Mouse (Mus musculus) forebrain, embryonic 11.5 days (tissue): Measurements from ENCODE around the gene Ccdc78. TPM values are rescaled to one million over a fixed set of nuclear protein-coding genes. Genes with fewer than 3 reads are reported as not detected.
A peak's percentile ranks its signal among the peaks of the same experiment; 100 is the strongest.

Experiments
- ATAC-seq: fragments of 200-750 bp; cut with Nextera tagmentation; replicated peaks from 2 replicates; pipeline ENCODE4 v1.8.0; 2017; ENCODE audit warnings: moderate TSS enrichment; ENCODE audit not compliant: low FRiP score
- DNase-seq: peaks from one replicate; pipeline ENCODE4 v3.0.0-alpha.2; 2017; ENCODE audit warnings: low spot score
- H3K27ac ChIP-seq: fragments of 300-500 bp; sonication (generic); 2 replicates; pipeline ENCODE4 v1.5.1; 2014; ENCODE audit warnings: low read depth, low read length
- H3K27me3 ChIP-seq: fragments of 300-500 bp; sonication (generic); 2 replicates; pipeline ENCODE4 v1.6.1; 2014; ENCODE audit warnings: mild to moderate bottlenecking, low read length, mixed read lengths; ENCODE audit not compliant: control insufficient read depth, insufficient read depth
- H3K36me3 ChIP-seq: fragments of 300-500 bp; sonication (generic); 2 replicates; pipeline ENCODE4 v1.6.1; 2014; ENCODE audit warnings: mild to moderate bottlenecking, low read length, moderate library complexity, mixed read lengths; ENCODE audit not compliant: control insufficient read depth, insufficient read depth
- H3K4me1 ChIP-seq: fragments of 300-500 bp; sonication (generic); replicated peaks from 2 replicates; pipeline ENCODE4 v1.6.1; 2014; ENCODE audit warnings: low read length, mixed read lengths; ENCODE audit not compliant: control insufficient read depth, insufficient read depth
- H3K4me2 ChIP-seq: fragments of 300-500 bp; sonication (generic); 2 replicates; pipeline ENCODE4 v1.6.1; 2014; ENCODE audit warnings: low read depth, mild to moderate bottlenecking, low read length, moderate library complexity, mixed read lengths; ENCODE audit not compliant: severe bottlenecking
- H3K4me3 ChIP-seq: fragments of 300-500 bp; sonication (generic); 2 replicates; pipeline ENCODE4 v1.5.1; 2014; ENCODE audit warnings: low read depth, low read length
- H3K9ac ChIP-seq: fragments of 300-500 bp; sonication (generic); 2 replicates; pipeline ENCODE4 v1.6.1; 2014; ENCODE audit warnings: low read length
- H3K9me3 ChIP-seq: fragments of 300-500 bp; sonication (generic); 2 replicates; pipeline ENCODE4 v1.6.1; 2016; ENCODE audit warnings: low read length, mixed read lengths; ENCODE audit not compliant: control insufficient read depth
- WGBS: fragments of 180-500 bp; shearing (Covaris S2); extraction: QIAGEN DNeasy Blood & Tissue Kit; methylation state at CpG from one replicate; pipeline ENCODE4 v1.1.7; 2014; 5-methylcytosine and 5-hydroxymethylcytosine counted together
- microRNA-seq: library from miRNA; unstranded; fragments of <30 nt; microRNA quantifications from one replicate; pipeline ENCODE4, GENCODE M21; 2016; ENCODE audit not compliant: insufficient number of aligned reads
- polyA plus RNA-seq: library from polyadenylated mRNA; unstranded; fragments of >200 nt; fragmentation: Nextera tagmentation; extraction: Ambion mirVana; gene quantifications from 2 replicates; pipeline ENCODE4 v1.2.1, GENCODE M21; 2014

Ccdc78 gene
- polyA plus RNA-seq, 1 experiment from 2014 or later, result 0.47 TPM

DNA sequence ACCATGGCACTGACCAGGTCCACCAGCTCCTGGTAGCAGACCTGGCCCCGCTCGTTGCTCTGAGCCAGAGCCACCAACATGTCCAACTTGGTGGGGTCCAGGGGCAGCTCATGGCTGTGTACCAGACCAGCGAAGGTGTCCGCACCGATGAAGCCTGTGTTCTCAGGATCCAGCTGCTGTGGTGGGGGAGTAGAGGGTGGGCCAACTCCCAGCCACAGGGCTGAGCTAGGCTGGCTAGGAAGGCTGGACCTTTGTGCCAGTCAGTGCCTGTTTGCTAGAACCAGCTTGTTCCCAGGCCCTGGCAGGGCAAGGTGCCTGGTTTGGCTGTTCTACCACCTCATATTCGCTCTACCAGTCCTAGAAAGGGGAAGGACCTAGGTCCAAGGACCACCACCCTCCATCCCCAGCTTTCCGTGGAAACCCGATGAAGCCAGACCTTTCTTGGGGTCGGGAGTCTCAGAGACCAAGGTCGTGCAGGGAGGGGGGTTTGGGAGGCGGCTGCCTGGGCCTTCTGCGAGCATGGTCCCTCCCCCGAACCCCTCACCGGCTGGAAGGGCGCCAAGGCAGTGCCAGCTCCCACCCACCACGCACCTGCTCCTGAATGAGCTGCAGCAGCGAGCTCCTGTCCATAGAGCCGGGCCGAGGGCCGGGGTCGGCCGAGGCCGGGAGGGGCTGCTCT lies 50.2 kb downstream of the Ccdc78 start:
- WGBS, result 23% methylated on average over 23 of the region's 23 CpGs
- Histone ChIP-seq H3K4me1 (peaks cover 33% of the 10 kb centered on the region), H3K27ac (peak overlapping the region; percentile 50), H3K4me3 (peak overlapping the region; percentile 30), H3K36me3 (peaks cover 11% of the 10 kb centered on the region), H3K9ac (peak overlapping the region; percentile 58), H3K27me3 (no peaks in the 10 kb centered on the region), H3K9me3 (no peaks in the 10 kb centered on the region), H3K4me2 (peak overlapping the region; percentile 79)
- ATAC-seq (no peak), DNase-seq (peak; percentile 63)

DNA sequence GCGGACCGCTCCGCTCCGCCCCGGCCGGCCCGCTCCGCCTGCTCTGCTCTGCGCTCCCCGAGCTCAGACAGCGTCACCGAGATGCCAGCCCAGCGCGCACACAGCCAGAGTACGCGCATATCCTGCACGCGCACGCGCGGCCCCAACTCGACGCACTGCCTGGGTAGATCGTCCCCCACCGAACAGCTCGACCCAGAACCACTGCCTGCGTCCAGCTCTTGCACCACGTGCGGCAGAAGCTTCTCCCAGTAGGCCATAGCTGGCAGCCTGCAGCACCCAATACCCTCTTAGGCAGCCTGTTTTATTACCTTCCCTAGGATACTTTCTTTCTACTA lies 50.7 kb downstream of the Ccdc78 start, which contains the start of gene Rhbdl1:
Gene Rhbdl1 (minus strand): TSS at position 220 of the 335 bp plus-strand sequence.
- ATAC-seq, result peak; percentile 16; the same call in 1 of the 2 replicates
- WGBS, result 2% methylated on average over 29 of the region's 29 CpGs
- peak within 1 kb of the TSS; percentile 50 for H3K27ac ChIP-seq
- H3K9me3 ChIP-seq, result no peaks in the 10 kb centered on the region
- H3K9ac ChIP-seq, result peak within 1 kb of the TSS; percentile 58
- peak within 1 kb of the TSS; percentile 79 for H3K4me2 ChIP-seq
- H3K36me3 ChIP-seq, result peaks cover 15% of the 10 kb centered on the region
- no peaks in the 10 kb centered on the region for H3K27me3 ChIP-seq
- DNase-seq, result peak; percentile 81
- peak within 1 kb of the TSS; percentile 30 for H3K4me3 ChIP-seq
- H3K4me1 ChIP-seq, result peaks cover 28% of the 10 kb centered on the region

DNA sequence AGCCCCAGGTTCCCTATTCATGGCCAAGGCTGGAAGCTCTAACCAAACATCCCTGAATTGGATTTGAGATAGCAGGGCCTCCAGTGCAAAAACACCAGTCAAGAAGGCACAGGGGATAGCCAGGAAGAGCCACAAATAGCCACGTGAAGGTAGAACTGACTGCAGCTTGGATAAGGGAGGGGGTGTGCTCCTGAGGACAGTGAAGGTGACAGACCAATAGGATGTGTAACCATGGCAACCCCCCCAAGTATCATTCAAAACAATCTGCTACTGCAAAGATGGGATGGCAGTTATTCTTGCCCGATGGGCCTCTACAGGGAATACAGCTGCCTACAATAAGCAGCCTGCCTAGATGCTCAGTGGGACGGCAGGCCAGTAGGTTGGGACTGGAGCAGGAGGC lies 51.2 kb downstream of the Ccdc78 start:
- peaks cover 28% of the 10 kb centered on the region for H3K4me1 ChIP-seq
- peak overlapping the region; percentile 79; the same call in 1 of the 2 replicates for H3K4me2 ChIP-seq
- ATAC-seq, result no peak
- no peak for DNase-seq
- H3K36me3 ChIP-seq, result peaks cover 19% of the 10 kb centered on the region
- H3K9ac ChIP-seq, result peak overlapping the region; percentile 58
- no peak overlapping the region for H3K4me3 ChIP-seq
- H3K27me3 ChIP-seq, result no peaks in the 10 kb centered on the region
- no peaks in the 10 kb centered on the region for H3K9me3 ChIP-seq
- H3K27ac ChIP-seq, result peak overlapping the region; percentile 50; the same call in 1 of the 2 replicates
- 57% methylated on average over 3 of the region's 3 CpGs for WGBS

DNA sequence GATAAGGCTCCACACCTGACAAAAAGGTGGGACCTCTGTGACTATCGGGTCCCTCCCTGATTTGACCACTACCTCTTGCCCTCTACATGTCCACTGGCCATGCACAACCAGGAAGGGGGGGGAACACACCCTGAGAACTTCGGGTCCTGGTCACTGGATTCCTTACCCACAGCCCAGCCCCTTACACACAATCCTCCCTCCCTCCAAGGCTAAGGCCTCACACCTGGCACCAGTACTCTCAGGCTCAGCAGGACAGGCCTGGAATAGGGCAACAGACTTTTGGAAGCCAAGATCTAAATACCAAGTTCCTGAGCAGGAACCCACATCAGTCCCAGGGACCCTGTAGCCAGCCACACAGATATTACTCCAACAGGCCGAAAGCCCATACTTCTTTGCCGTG lies 52.5 kb downstream of the Ccdc78 start:
- 95% methylated on average over 4 of the region's 4 CpGs for WGBS
- no peak overlapping the region for H3K4me3 ChIP-seq
- H3K27ac ChIP-seq, result no peak overlapping the region
- H3K4me1 ChIP-seq, result peaks cover 31% of the 10 kb centered on the region
- no peaks in the 10 kb centered on the region for H3K9me3 ChIP-seq
- no peaks in the 10 kb centered on the region for H3K27me3 ChIP-seq
- H3K4me2 ChIP-seq, result no peak overlapping the region
- no peak for DNase-seq
- no peak overlapping the region for H3K9ac ChIP-seq
- peaks cover 19% of the 10 kb centered on the region for H3K36me3 ChIP-seq
- ATAC-seq, result no peak

DNA sequence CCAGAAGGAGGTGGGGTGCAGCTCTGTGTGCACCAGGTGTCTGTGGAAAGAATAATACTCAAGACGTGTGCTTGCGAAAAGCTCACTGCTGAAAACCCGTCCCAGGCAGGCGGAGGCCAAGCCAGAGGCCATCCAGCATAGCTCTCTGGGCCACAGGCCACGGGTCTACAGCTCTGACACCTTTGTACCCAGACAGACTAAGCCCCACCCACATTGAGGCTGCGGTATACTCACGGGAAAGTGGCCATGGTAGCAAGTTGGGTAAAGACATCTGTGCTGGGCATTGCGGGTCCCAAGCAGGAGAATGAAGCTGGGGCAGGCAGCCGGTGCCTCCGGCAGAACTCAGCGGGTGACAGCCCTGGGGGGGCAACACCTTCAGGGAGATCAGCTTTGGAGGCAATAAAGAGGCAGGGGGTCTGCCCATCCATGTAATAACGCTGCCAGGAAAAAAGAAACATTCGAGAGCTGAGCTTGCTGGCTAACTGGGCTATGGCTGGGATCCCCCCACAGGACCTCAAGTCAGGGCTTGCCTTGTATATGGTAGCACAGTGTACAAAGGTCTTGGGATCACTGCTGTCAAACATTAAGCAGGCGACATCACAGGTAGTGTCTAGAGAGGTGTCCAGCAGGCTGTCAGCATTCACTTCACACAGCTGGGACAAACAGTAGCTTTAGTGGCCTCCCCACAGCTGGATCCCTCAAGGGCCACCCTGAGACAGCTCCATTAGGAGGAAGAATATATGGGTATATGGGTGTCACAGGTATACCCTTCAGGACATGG lies 53.3 kb downstream of the Ccdc78 start:
- ATAC-seq (no peak), DNase-seq (no peak)
- no peaks in the 10 kb centered on the region for H3K9me3 ChIP-seq
- peaks cover 19% of the 10 kb centered on the region for H3K36me3 ChIP-seq
- no peak overlapping the region for H3K4me2 ChIP-seq
- no peak overlapping the region for H3K9ac ChIP-seq
- no peak overlapping the region for H3K27ac ChIP-seq
- no peaks in the 10 kb centered on the region for H3K27me3 ChIP-seq
- H3K4me3 ChIP-seq, result no peak overlapping the region
- H3K4me1 ChIP-seq, result peaks cover 23% of the 10 kb centered on the region
- 88% methylated on average over 14 of the region's 14 CpGs for WGBS

Small RNAs within 50 kb of the gene (microRNA-seq; reads per million reads assigned to microRNA genes)
- not detected for gene Gm25083
- not detected for gene Mir3082
- not detected for gene Mir6966

Other genes with a start within 250 kb of the Ccdc78 start
- gene Sox8, start 215.9 kb upstream of the Ccdc78 start, polyA plus RNA-seq, result 7.3 and 7.5 TPM in 2 replicates
- 18.3 and 20.7 TPM in 2 replicates for gene Lmf1, start 207.5 kb upstream of the Ccdc78 start, polyA plus RNA-seq
- gene Gng13, start 69.4 kb upstream of the Ccdc78 start, polyA plus RNA-seq, result 0.92 and 1.8 TPM in 2 replicates
- 34.6 and 36.0 TPM in 2 replicates for gene Chtf18, start 59.2 kb upstream of the Ccdc78 start, polyA plus RNA-seq
- 20.4 and 22.6 TPM in 2 replicates for gene Rpusd1, start 58.9 kb upstream of the Ccdc78 start, polyA plus RNA-seq
- not detected in 2 replicates for gene Mslnl, start 50.5 kb upstream of the Ccdc78 start, polyA plus RNA-seq
- not detected in 2 replicates for gene Msln, start 32.2 kb upstream of the Ccdc78 start, polyA plus RNA-seq
- gene Narfl, start 12.8 kb upstream of the Ccdc78 start, polyA plus RNA-seq, result 24.0 and 24.5 TPM in 2 replicates
- 75.0 and 76.1 TPM in 2 replicates for gene Haghl, start 907 bp upstream of the Ccdc78 start, polyA plus RNA-seq
- gene Fam173a, start 6.3 kb downstream of the Ccdc78 start, polyA plus RNA-seq, result 69.0 and 71.0 TPM in 2 replicates
- gene AC134908.4, start 9.1 kb downstream of the Ccdc78 start, polyA plus RNA-seq, result not detected in 2 replicates
- 20.3 and 23.3 TPM in 2 replicates for gene Metrn, start 10.6 kb downstream of the Ccdc78 start, polyA plus RNA-seq
- gene Fbxl16, start 22.5 kb downstream of the Ccdc78 start, polyA plus RNA-seq, result 13.6 and 14.4 TPM in 2 replicates
- gene Wdr24, start 37.0 kb downstream of the Ccdc78 start, polyA plus RNA-seq, result 28.4 and 33.6 TPM in 2 replicates
- 50.6 and 59.2 TPM in 2 replicates for gene Jmjd8, start 42.3 kb downstream of the Ccdc78 start, polyA plus RNA-seq
- gene Stub1, start 46.8 kb downstream of the Ccdc78 start, polyA plus RNA-seq, result 322 and 358 TPM in 2 replicates
- 2.1 and 2.7 TPM in 2 replicates for gene Rhbdl1, start 50.7 kb downstream of the Ccdc78 start, polyA plus RNA-seq
- gene Gm20683, start 55.2 kb downstream of the Ccdc78 start, polyA plus RNA-seq, result 1.6 and 1.9 TPM in 2 replicates
- 9.1 and 12.2 TPM in 2 replicates for gene Rhot2, start 58.3 kb downstream of the Ccdc78 start, polyA plus RNA-seq
- gene Wdr90, start 74.9 kb downstream of the Ccdc78 start, polyA plus RNA-seq, result 41.3 and 46.3 TPM in 2 replicates
- gene Mcrip2, start 82.2 kb downstream of the Ccdc78 start, polyA plus RNA-seq, result 8.9 and 13.1 TPM in 2 replicates
- 63.2 and 65.2 TPM in 2 replicates for gene Mettl26, start 88.5 kb downstream of the Ccdc78 start, polyA plus RNA-seq
- 0.72 and 1.1 TPM in 2 replicates for gene Wfikkn1, start 94.3 kb downstream of the Ccdc78 start, polyA plus RNA-seq
- gene Rab40c, start 133.1 kb downstream of the Ccdc78 start, polyA plus RNA-seq, result 20.1 and 21.6 TPM in 2 replicates
- 65.2 and 67.1 TPM in 2 replicates for gene Pigq, start 158.4 kb downstream of the Ccdc78 start, polyA plus RNA-seq
- gene Nhlrc4, start 158.4 kb downstream of the Ccdc78 start, polyA plus RNA-seq, result 0.24 and 0.59 TPM in 2 replicates
- gene A930017K11Rik, start 166.0 kb downstream of the Ccdc78 start, polyA plus RNA-seq, result not detected in 2 replicates
- 31.4 and 33.1 TPM in 2 replicates for gene Capn15, start 199.2 kb downstream of the Ccdc78 start, polyA plus RNA-seq